Mouse (Mus musculus) C2C12 (cell line): ENCODE data around the gene Pkmyt1.

Experiments used
- CEBPB ChIP-seq: IDR thresholded peaks from one replicate; pipeline ENCODE4 v1.6.1; 2011; ENCODE audit warnings: low read depth, mild to moderate bottlenecking, control low read depth, moderate library complexity
- CTCF ChIP-seq: IDR thresholded peaks from one replicate; pipeline ENCODE4 v1.5.1; 2011; ENCODE audit not compliant: control insufficient read depth, insufficient read depth, insufficient read length
- MAX ChIP-seq: IDR thresholded peaks from one replicate; pipeline ENCODE4 v1.6.1; 2011; ENCODE audit warnings: mild to moderate bottlenecking, control low read depth
- MYOD1 ChIP-seq: IDR thresholded peaks from one replicate; pipeline ENCODE4 v1.6.1; 2011; ENCODE audit warnings: low read depth; ENCODE audit not compliant: control insufficient read depth, insufficient read length
- MYOG ChIP-seq: IDR thresholded peaks from one replicate; pipeline ENCODE4 v1.6.1; 2011; ENCODE audit not compliant: control insufficient read depth, insufficient read length; ENCODE audit errors: extremely low read depth
- USF1 ChIP-seq: IDR thresholded peaks from one replicate; pipeline ENCODE4 v1.6.1; 2011; ENCODE audit warnings: low read depth, mild to moderate bottlenecking, control low read depth, moderate library complexity

DNA sequence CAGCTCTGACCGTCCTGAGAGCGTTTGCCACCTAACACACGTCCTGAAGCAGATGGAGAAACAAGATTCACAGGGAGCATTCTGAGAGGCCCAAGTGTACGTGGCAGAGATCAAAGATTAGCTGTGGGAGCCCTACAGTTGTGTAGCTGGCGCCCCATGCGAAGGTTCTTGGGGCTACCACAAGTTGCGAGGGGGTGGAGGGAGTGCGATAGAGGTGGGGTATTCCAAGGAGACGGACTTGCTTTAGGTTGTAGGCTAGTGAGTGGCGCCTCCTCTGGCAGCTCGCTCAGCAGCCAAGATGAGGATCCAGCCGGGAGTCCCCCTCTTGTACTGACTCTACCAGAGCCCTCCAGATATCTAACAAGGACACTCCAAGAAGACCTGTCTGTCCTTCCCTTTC, 20.2 kb downstream of the Pkmyt1 start:
- no peak for TF ChIP-seq CTCF
- TF ChIP-seq MYOG, result no peak
- TF ChIP-seq MAX, result no peak
- TF ChIP-seq CEBPB, result no peak
- TF ChIP-seq USF1, result no peak
- TF ChIP-seq MYOD1, result no peak
